Mouse (Mus musculus) G1E (cell line): ENCODE data around the gene Klhl18. TPM values are rescaled to one million over a fixed set of nuclear protein-coding genes. Genes with fewer than 3 reads are reported as not detected.

ENCODE experiments used
- ATAC-seq: 2 replicates; pipeline ENCODE4 v1.8.0; 2016; ENCODE audit warnings: mild to moderate bottlenecking; ENCODE audit not compliant: insufficient number of reproducible peaks, poor library complexity, low FRiP score, severe bottlenecking; ENCODE audit errors: extremely low read depth
- DNase-seq: peaks from one replicate; pipeline ENCODE4 v3.0.0; 2012; ENCODE audit warnings: low spot score
- H3K27me3 ChIP-seq: 2 replicates; pipeline ENCODE4 v1.6.1; 2012; ENCODE audit warnings: mild to moderate bottlenecking, low read length, inconsistent platforms; ENCODE audit not compliant: insufficient read depth
- H3K36me3 ChIP-seq: replicated peaks from 2 replicates; pipeline ENCODE3; 2012; ENCODE audit warnings: mild to moderate bottlenecking, inconsistent platforms
- H3K4me1 ChIP-seq: 2 replicates; pipeline ENCODE4 v1.6.1; 2012; ENCODE audit warnings: low read depth, low read length, inconsistent platforms, mixed read lengths; ENCODE audit not compliant: insufficient read depth
- H3K4me3 ChIP-seq: 2 replicates; pipeline ENCODE4 v1.5.1; 2012; ENCODE audit warnings: low read depth, mild to moderate bottlenecking, inconsistent platforms, low read length, moderate library complexity, mixed read lengths
- H3K9me3 ChIP-seq: replicated peaks from 2 replicates; pipeline ENCODE4 v1.6.1; 2012; ENCODE audit warnings: inconsistent platforms
- CTCF ChIP-seq: IDR thresholded peaks from 2 replicates; pipeline ENCODE4 v1.5.1; 2012; ENCODE audit warnings: low read depth, low read length, inconsistent platforms, mixed read lengths
- GATA1 ChIP-seq: IDR thresholded peaks from 2 replicates; pipeline ENCODE4 v1.6.1; 2012; ENCODE audit warnings: borderline replicate concordance, low read length, inconsistent platforms, mixed read lengths
- GATA2 ChIP-seq: IDR thresholded peaks from 2 replicates; pipeline ENCODE4 v1.6.1; 2012; ENCODE audit warnings: low read depth, low read length, inconsistent platforms, borderline replicate concordance
- POLR2AphosphoS5 ChIP-seq: IDR thresholded peaks from 2 replicates; pipeline ENCODE4 v1.6.1; 2012; ENCODE audit warnings: low read depth, low read length, inconsistent platforms; ENCODE audit not compliant: insufficient replicate concordance
- TAL1 ChIP-seq: conservative IDR thresholded peaks from 2 replicates; pipeline ENCODE4 v1.6.1; 2012; ENCODE audit warnings: low read depth, low read length, inconsistent platforms, mixed read lengths
- polyA plus RNA-seq: library from polyadenylated mRNA; stranded (reverse); fragments of >175 nt; gene quantifications from 2 replicates; pipeline ENCODE4 v1.2.3, GENCODE M21; 2012
- total RNA-seq, 2 experiments: library from RNA; stranded (forward) in 1 of 2; stranded (reverse) in 1 of 2; fragments of 200-1000 nt in 1 of 2; fragments of >200 nt in 1 of 2; fragmentation: Nextera tagmentation in 1 of 2; gene quantifications; 2 replicates each; pipeline ENCODE4 v1.2.3; 2014 to 2017

The Klhl18 gene
- total and polyA plus RNA-seq, 3 experiments: 5.7 to 11.4 (median 6.5) TPM

- no peak for DNase-seq
- Histone ChIP-seq H3K9me3 (no peaks in the 10 kb centered on the region), H3K36me3 (peaks cover 63% of the 10 kb centered on the region), H3K4me1 (no peaks in the 10 kb centered on the region), H3K4me3 (no peak overlapping the region), H3K27me3 (no peaks in the 10 kb centered on the region)
- ATAC-seq: no peak
- TF ChIP-seq GATA2 (no peak), POLR2AphosphoS5 (no peak), GATA1 (no peak)
Observed at GRCm38 (mm10) chr9:110440049-110440448, 36.4 kb downstream of the Klhl18 start.

- DNase-seq (no peak), ATAC-seq (no peak)
- H3K4me1 ChIP-seq: no peaks in the 10 kb centered on the region
- H3K9me3 ChIP-seq: no peaks in the 10 kb centered on the region
- H3K4me3 ChIP-seq: no peak overlapping the region
- H3K27me3 ChIP-seq: no peaks in the 10 kb centered on the region
- H3K36me3 ChIP-seq: peaks cover 87% of the 10 kb centered on the region
- TF ChIP-seq POLR2AphosphoS5 (no peak), TAL1 (no peak), CTCF (no peak), GATA2 (no peak), GATA1 (no peak)
Observed at GRCm38 (mm10) chr9:110436041-110436440, 40.5 kb downstream of the Klhl18 start.

- Histone ChIP-seq H3K27me3 (no peaks in the 10 kb centered on the region), H3K36me3 (peaks cover 92% of the 10 kb centered on the region), H3K4me1 (no peaks in the 10 kb centered on the region)
Observed at GRCm38 (mm10) chr9:110433045-110433444, 43.4 kb downstream of the Klhl18 start.

GRCm38 (mm10) chr9:110431241-110431640 lies 45.3 kb downstream of the Klhl18 start:
- ATAC-seq: no peak
- Histone ChIP-seq H3K4me1 (no peaks in the 10 kb centered on the region), H3K27me3 (no peaks in the 10 kb centered on the region), H3K36me3 (peaks cover 87% of the 10 kb centered on the region), H3K9me3 (no peaks in the 10 kb centered on the region), H3K4me3 (no peak overlapping the region)
- TF ChIP-seq TAL1 (no peak), CTCF (no peak), POLR2AphosphoS5 (no peak), GATA2 (no peak), GATA1 (no peak)
- DNase-seq: no peak

More at GRCm38 (mm10) chr9:110433045-110433444, 43.4 kb downstream of the Klhl18 start:
- no peak overlapping the region for H3K4me3 ChIP-seq
- TF ChIP-seq GATA2 (no peak), GATA1 (no peak), POLR2AphosphoS5 (no peak), TAL1 (no peak), CTCF (no peak)
- ATAC-seq: no peak
- no peaks in the 10 kb centered on the region for H3K9me3 ChIP-seq
- DNase-seq: no peak

- H3K4me1 ChIP-seq: no peaks in the 10 kb centered on the region; the same call in 1 of the 2 replicates
- TF ChIP-seq GATA1 (no peak), GATA2 (no peak), POLR2AphosphoS5 (no peak), TAL1 (no peak), CTCF (no peak)
- no peaks in the 10 kb centered on the region for H3K9me3 ChIP-seq
- no peaks in the 10 kb centered on the region for H3K36me3 ChIP-seq
- H3K4me3 ChIP-seq: no peak within 1 kb of the TSS
- peaks cover 38% of the 10 kb centered on the region for H3K27me3 ChIP-seq
- DNase-seq (no peak), ATAC-seq (no peak)
Observed at GRCm38 (mm10) chr9:110419511-110420112, 56.9 kb downstream of the Klhl18 start, which contains the start of gene Ngp. TSS of gene Ngp (plus strand) at chr9:110419747.

GRCm38 (mm10) chr9:110413785-110414184 lies 62.7 kb downstream of the Klhl18 start:
- ATAC-seq: no peak

GRCm38 (mm10) chr9:110412926-110413325 lies 63.6 kb downstream of the Klhl18 start:
- Histone ChIP-seq H3K27me3 (peaks cover 8% of the 10 kb centered on the region), H3K9me3 (no peaks in the 10 kb centered on the region), H3K4me1 (peaks cover 20% of the 10 kb centered on the region), H3K4me3 (no peak overlapping the region), H3K36me3 (no peaks in the 10 kb centered on the region)
- ATAC-seq: no peak
- TF ChIP-seq GATA2 (no peak), CTCF (no peak), POLR2AphosphoS5 (no peak), TAL1 (no peak), GATA1 (no peak)
- no peak for DNase-seq

More at GRCm38 (mm10) chr9:110413785-110414184, 62.7 kb downstream of the Klhl18 start:
- Histone ChIP-seq H3K4me3 (no peak overlapping the region), H3K4me1 (peaks cover 17% of the 10 kb centered on the region), H3K36me3 (no peaks in the 10 kb centered on the region), H3K9me3 (no peaks in the 10 kb centered on the region), H3K27me3 (peaks cover 11% of the 10 kb centered on the region)
- DNase-seq: no peak
- no peak for TF ChIP-seq GATA1
- TF ChIP-seq CTCF: no peak
- no peak for TF ChIP-seq POLR2AphosphoS5
- TF ChIP-seq TAL1: no peak
